Mouse (Mus musculus) thymus, postnatal 36 days (tissue): Measurements from ENCODE around the gene Atf5.

Experiments used
- DNase-seq, 2 experiments: peaks; one replicate each; pipeline ENCODE4 v3.0.0; 2022; ENCODE audit warnings: mixed read lengths in 2 of 2

Atf5 gene

DNA sequence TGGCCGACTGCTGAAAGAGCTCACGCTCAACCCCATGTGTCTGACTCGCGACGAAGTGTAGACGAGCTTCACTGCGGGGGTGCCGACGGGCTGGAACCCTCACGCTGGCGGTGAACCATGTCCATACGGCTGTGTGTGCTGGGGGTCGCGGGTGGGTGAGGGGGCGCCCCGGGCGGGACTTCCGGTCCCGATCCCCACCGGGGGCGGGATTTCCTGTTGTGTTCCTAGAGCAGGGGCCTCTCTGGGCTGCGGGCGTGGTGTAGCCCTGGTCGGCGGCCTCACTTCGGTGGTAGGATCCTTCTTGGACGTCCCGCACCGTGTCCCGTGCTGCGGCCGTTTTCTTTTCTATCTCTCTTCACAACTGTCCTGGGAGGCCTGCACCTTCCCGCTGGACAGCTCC is 33.7 kb upstream of the Atf5 start:
- peak; percentile 75 to 83 for DNase-seq

DNA sequence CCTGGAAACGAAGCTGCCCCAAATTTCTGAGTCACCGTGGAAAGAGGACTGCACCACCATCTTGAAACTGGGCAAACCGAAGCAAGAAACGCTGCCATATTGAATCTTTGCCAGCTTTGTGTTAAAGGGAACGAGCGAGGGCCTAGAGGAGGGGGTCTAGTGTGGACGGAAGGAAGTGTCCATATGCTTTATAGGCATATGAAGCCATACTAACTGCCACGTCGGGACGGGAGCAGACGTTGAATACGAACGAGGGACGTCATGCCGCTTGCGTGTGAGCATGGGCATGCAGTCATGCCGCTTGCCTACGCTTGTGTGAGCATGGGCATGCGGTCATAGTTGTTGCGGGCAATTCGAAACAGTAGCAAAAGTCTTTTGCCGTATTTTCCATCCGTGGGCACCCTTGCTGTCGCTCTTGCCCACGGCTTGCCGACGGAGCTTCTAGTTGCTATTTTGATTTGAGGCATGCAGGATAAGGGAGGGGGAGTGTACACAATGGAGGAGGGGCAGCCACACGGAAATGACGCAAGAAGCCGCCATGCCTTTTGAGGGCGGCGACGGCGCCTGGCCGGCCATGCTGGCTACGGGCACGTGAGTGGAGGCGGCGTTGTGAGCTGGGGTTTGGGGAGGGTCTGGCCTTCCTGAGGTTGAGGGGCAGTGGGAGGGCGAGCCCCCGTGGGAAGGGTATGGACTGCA is 33.1 kb upstream of the Atf5 start:
- DNase-seq = peak; percentile 87 to 91

GRCm38 (mm10) chr7:44848561-44849415 is 32.3 kb upstream of the Atf5 start, which contains the start of the genes Akt1s1 and Tbc1d17:
Gene Akt1s1 (plus strand): TSS chr7:44848991.
Gene Tbc1d17 (minus strand): TSS chr7:44849079.
- peak; percentile 97 for DNase-seq

DNA sequence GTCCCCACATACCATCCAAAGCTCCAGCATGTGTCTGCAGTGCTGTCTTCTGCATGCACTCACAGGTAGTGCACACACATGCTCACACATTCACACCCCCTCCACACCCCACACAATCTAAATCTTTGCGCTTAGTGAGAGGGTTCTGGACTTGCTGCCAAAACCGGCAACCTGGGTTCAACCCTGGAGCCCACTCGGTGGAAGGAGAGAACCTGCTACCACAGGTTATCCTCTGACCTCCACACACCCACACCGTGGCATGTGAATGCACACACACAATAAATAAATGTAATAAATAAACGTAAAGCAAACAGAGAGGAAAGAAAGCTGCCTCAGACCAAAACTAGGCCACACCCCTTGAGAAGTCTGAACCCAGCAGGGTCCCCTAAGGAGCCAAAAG is 31.3 kb upstream of the Atf5 start:
- DNase-seq = no peak

DNA sequence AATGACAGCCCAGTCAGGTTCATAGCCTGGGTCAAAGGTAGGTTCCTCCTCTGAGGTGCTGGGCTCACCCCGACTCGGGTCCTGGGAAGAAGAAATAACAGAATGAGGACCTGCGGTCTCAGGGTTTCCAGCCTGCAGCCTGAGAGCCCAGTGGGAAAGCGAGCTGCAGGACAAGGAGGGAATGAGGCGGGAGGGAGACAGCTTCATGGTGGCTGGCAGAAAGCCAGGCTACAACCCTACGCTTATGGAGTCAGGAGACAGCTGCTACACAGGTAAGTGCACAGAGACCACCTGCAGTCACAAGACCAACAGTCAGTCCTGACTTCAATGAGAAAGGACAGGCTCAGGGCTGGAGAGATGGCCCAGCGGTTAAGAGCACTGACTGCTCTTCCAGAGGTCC is 30.3 kb upstream of the Atf5 start:
- DNase-seq = peak in 1 of 2 experiments; percentile 18

- no peak for DNase-seq
These were observed 28.5 kb upstream of the Atf5 start for GRCm38 (mm10) chr7:44845006-44845405.

GRCm38 (mm10) chr7:44841825-44842463 is 25.5 kb upstream of the Atf5 start:
- no peak for DNase-seq

- no peak for DNase-seq
These were observed 24.0 kb upstream of the Atf5 start for GRCm38 (mm10) chr7:44840426-44840825.

DNA sequence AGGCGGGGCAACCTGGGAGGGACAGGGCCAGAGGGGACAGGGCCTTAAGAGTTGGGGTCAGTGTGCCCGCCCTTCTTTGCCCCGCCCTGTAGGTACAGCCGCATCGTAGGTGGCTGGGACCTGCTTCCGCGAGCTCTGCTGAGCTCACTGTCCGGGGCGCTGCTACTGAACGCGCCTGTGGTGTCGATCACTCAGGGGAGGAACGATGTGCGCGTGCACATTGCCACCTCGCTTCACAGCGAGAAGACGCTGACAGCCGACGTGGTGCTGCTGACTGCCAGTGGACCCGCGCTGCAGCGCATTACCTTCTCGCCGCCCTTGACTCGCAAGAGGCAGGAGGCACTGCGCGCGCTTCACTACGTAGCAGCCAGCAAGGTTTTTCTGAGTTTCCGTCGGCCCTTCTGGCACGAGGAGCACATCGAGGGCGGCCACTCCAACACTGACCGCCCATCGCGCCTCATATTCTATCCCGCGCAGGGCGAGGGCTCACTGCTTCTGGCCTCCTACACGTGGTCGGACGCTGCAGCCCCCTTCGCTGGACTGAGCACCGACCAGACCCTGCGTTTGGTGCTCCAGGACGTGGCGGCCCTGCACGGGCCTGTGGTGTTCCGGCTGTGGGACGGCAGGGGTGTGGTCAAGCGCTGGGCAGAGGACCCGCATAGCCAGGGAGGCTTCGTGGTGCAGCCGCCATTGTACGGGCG is 23.2 kb upstream of the Atf5 start:
- peak; percentile 34 to 55 for DNase-seq

GRCm38 (mm10) chr7:44839171-44839490 is 22.7 kb upstream of the Atf5 start:
- no peak for DNase-seq

GRCm38 (mm10) chr7:44838073-44838472 is 21.6 kb upstream of the Atf5 start:
- no peak for DNase-seq

GRCm38 (mm10) chr7:44836423-44837053 is 20.1 kb upstream of the Atf5 start:
- DNase-seq = no peak

GRCm38 (mm10) chr7:44836016-44836404 is 19.6 kb upstream of the Atf5 start:
- no peak for DNase-seq

- DNase-seq = no peak
These were observed 19.0 kb upstream of the Atf5 start for GRCm38 (mm10) chr7:44835373-44836015.

- DNase-seq = no peak
These were observed 16.3 kb upstream of the Atf5 start for GRCm38 (mm10) chr7:44832763-44833162.

GRCm38 (mm10) chr7:44828706-44829105 is 12.2 kb upstream of the Atf5 start:
- no peak for DNase-seq

DNA sequence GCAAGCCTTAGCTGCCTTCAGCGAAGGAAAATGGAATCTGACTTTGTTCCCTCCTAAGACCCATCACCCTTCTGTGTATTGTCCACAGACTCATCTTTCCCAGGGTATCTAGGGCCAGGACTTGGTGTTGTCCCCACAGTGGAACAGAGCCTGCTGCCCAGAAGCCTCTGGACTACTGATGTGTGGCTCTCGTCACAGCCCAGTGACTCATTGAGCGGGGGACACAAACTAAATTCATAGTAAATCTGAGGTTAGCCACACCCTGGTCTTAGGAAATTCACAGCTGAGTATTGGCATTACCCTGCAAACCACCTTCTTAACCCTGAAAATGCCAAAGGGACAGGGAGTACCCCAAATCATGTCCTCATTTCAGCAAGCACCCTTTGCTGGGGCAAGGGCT is 10.3 kb upstream of the Atf5 start:
- no peak for DNase-seq

- peak; percentile 75 to 80 for DNase-seq
These were observed 8.4 kb upstream of the Atf5 start for GRCm38 (mm10) chr7:44824872-44825271.

DNA sequence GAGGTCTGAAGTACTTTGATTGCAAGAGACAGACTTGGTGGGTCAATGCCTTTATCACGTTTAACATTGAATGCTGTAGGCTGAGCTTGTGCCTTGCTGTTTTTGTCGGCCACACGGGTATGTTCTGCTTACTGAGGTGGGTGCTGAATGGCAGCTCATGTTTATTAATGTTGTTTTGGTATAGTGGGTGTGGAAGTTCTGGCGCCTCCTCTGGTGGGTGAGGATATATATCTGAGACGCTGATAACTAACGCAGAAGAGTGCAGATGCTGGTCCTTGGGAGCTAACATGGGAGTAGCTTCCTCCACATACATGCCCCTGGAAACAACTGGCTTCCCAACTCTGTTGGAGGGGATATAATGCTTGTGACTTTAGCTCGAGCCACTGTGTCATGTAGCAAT is 7.0 kb upstream of the Atf5 start:
- peak in 1 of 2 experiments; percentile 12 for DNase-seq

DNA sequence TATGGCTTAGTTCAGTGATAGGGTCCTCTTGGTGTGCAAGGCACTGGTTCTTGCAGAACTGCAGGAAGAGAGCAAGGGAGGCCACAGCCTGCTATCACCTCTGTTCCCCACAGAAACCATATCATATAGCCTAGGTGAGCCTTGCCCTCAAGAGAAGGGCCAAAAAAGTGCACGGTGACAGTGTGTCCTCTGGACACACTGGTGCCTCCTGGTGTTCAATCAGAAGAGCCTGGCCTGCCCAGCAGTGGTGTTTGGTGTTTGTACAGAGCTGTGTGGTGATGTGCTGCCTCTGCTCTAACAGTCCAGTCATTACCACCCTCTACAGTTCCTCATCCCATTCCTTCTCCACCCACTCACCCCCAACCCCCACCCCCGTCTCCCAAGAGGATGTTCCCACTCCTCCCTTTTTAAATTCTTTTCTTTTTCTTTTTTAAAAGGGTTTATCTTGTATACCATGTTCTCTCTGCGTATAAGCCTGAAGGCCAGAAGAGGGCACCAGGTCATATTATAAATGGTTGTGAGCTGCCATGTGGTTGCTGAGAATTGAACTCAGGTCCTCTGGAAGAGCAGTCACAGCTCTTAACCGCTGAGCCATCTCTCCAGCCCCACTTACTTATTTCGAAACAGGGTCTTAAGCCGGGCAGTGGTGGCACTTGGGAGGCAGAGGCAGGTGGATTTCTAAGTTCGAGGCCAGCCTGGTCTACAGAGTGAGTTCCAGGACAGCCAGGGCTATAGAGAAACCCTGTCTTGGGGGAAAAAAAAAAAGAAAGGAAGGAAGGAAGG is 5.4 kb upstream of the Atf5 start:
- peak; percentile 0 to 4 for DNase-seq

GRCm38 (mm10) chr7:44820525-44820924 is 4.1 kb upstream of the Atf5 start:
- no peak for DNase-seq
